Mouse (Mus musculus) hindbrain, embryonic 11.5 days (tissue): ENCODE measurements around the gene Fyco1. TPM values are rescaled to one million over a fixed set of nuclear protein-coding genes. Genes with fewer than 3 reads are reported as not detected.
A peak's percentile ranks its signal among the peaks of the same experiment; 100 is the strongest.

Experiments used
- ATAC-seq: fragments of 200-750 bp; cut with Nextera tagmentation; 2 replicates; pipeline ENCODE4 v1.8.0; 2017; ENCODE audit warnings: mild to moderate bottlenecking, moderate TSS enrichment, moderate library complexity; ENCODE audit not compliant: low FRiP score
- DNase-seq: peaks from one replicate; pipeline ENCODE4 v3.0.0-alpha.2; 2015; ENCODE audit warnings: low spot score
- H3K27ac ChIP-seq: fragments of 300-500 bp; sonication (generic); 2 replicates; pipeline ENCODE4 v1.5.1; 2014; ENCODE audit warnings: mild to moderate bottlenecking, low read depth, low read length
- H3K27me3 ChIP-seq: fragments of 300-500 bp; sonication (generic); 2 replicates; pipeline ENCODE4 v1.6.1; 2014; ENCODE audit warnings: mild to moderate bottlenecking, low read length, moderate library complexity, mixed read lengths; ENCODE audit not compliant: control insufficient read depth, insufficient read depth
- H3K36me3 ChIP-seq: fragments of 300-500 bp; sonication (generic); 2 replicates; pipeline ENCODE4 v1.6.1; 2014; ENCODE audit warnings: mild to moderate bottlenecking, low read length, moderate library complexity, mixed read lengths; ENCODE audit not compliant: control insufficient read depth, insufficient read depth
- H3K4me1 ChIP-seq: fragments of 300-500 bp; sonication (generic); replicated peaks from 2 replicates; pipeline ENCODE4 v1.6.1; 2014; ENCODE audit warnings: low read length, mixed read lengths; ENCODE audit not compliant: control insufficient read depth, insufficient read depth
- H3K4me2 ChIP-seq: fragments of 300-500 bp; sonication (generic); replicated peaks from 2 replicates; pipeline ENCODE4 v1.6.1; 2014; ENCODE audit warnings: mild to moderate bottlenecking, low read depth, low read length
- H3K4me3 ChIP-seq: fragments of 300-500 bp; sonication (generic); 2 replicates; pipeline ENCODE4 v1.5.1; 2014; ENCODE audit warnings: low read depth, low read length
- H3K9ac ChIP-seq: fragments of 300-500 bp; sonication (generic); 2 replicates; pipeline ENCODE4 v1.6.1; 2014; ENCODE audit warnings: low read depth, low read length
- H3K9me3 ChIP-seq: fragments of 300-500 bp; sonication (generic); 2 replicates; pipeline ENCODE4 v1.6.1; 2016; ENCODE audit warnings: low read length; ENCODE audit not compliant: control insufficient read depth
- WGBS: fragments of 180-500 bp; shearing (Covaris S2); extraction: QIAGEN DNeasy Blood & Tissue Kit; methylation state at CpG from one replicate; pipeline ENCODE4 v1.1.7; 2014; 5-methylcytosine and 5-hydroxymethylcytosine counted together
- polyA plus RNA-seq: library from polyadenylated mRNA; unstranded; fragments of >200 nt; fragmentation: Nextera tagmentation; extraction: Ambion mirVana; gene quantifications from 2 replicates; pipeline ENCODE4 v1.2.1, GENCODE M21; 2014

Fyco1 gene
- 6.8 and 9.5 TPM in 2 replicates for polyA plus RNA-seq

GRCm38 (mm10) chr9:123851713-123852448, at the start of gene Fyco1:
Gene Fyco1, minus strand, starts transcription at chr9:123851899.
- Histone ChIP-seq H3K27me3 (no peaks in the 10 kb centered on the region), H3K4me3 (peak within 1 kb of the TSS; percentile 58), H3K36me3 (no peaks in the 10 kb centered on the region), H3K4me2 (peak within 1 kb of the TSS; percentile 72), H3K4me1 (no peaks in the 10 kb centered on the region), H3K27ac (peak within 1 kb of the TSS; percentile 51), H3K9ac (peak within 1 kb of the TSS; percentile 67), H3K9me3 (no peaks in the 10 kb centered on the region)
- WGBS, result under 1% methylated on average over 45 of the region's 47 CpGs
- DNase-seq, result peak; percentile 92
- ATAC-seq, result peak; percentile 98

GRCm38 (mm10) chr9:123872049-123872448, 20.4 kb upstream of the Fyco1 start:
- Histone ChIP-seq H3K27ac (no peak overlapping the region), H3K4me2 (no peak overlapping the region), H3K9ac (no peak overlapping the region), H3K27me3 (no peaks in the 10 kb centered on the region), H3K4me3 (no peak overlapping the region), H3K36me3 (no peaks in the 10 kb centered on the region), H3K4me1 (no peaks in the 10 kb centered on the region), H3K9me3 (no peaks in the 10 kb centered on the region)
- DNase-seq (no peak), ATAC-seq (no peak)
- 76% methylated on average over 4 of the region's 4 CpGs for WGBS

- 90% methylated on average over 3 of the region's 6 CpGs for WGBS
- H3K9ac ChIP-seq, result no peak overlapping the region
- ATAC-seq, result no peak
Observed at GRCm38 (mm10) chr9:123869167-123869784, 17.6 kb upstream of the Fyco1 start.

GRCm38 (mm10) chr9:123863641-123864040, 11.9 kb upstream of the Fyco1 start:
- H3K36me3 ChIP-seq, result no peaks in the 10 kb centered on the region

More at GRCm38 (mm10) chr9:123869167-123869784, 17.6 kb upstream of the Fyco1 start:
- no peak overlapping the region for H3K4me2 ChIP-seq
- H3K4me3 ChIP-seq, result no peak overlapping the region
- H3K36me3 ChIP-seq, result no peaks in the 10 kb centered on the region
- no peaks in the 10 kb centered on the region for H3K27me3 ChIP-seq
- DNase-seq, result no peak
- no peaks in the 10 kb centered on the region for H3K9me3 ChIP-seq
- H3K27ac ChIP-seq, result no peak overlapping the region
- H3K4me1 ChIP-seq, result no peaks in the 10 kb centered on the region

GRCm38 (mm10) chr9:123862895-123863616, 11.4 kb upstream of the Fyco1 start:
- H3K27ac ChIP-seq, result no peak overlapping the region
- ATAC-seq (no peak), DNase-seq (no peak)
- 85% methylated on average over 1 of the region's 1 CpGs for WGBS
- no peaks in the 10 kb centered on the region for H3K36me3 ChIP-seq
- no peak overlapping the region for H3K4me3 ChIP-seq
- H3K4me2 ChIP-seq, result no peak overlapping the region
- no peaks in the 10 kb centered on the region for H3K27me3 ChIP-seq
- H3K9me3 ChIP-seq, result no peaks in the 10 kb centered on the region
- H3K4me1 ChIP-seq, result no peaks in the 10 kb centered on the region
- H3K9ac ChIP-seq, result no peak overlapping the region

More at GRCm38 (mm10) chr9:123863641-123864040, 11.9 kb upstream of the Fyco1 start:
- Histone ChIP-seq H3K4me2 (no peak overlapping the region), H3K9me3 (no peaks in the 10 kb centered on the region), H3K27ac (no peak overlapping the region), H3K4me3 (no peak overlapping the region), H3K4me1 (no peaks in the 10 kb centered on the region), H3K9ac (no peak overlapping the region), H3K27me3 (no peaks in the 10 kb centered on the region)
- WGBS, result 96% methylated on average over 1 of the region's 1 CpGs
- ATAC-seq, result no peak
- DNase-seq, result no peak

- Histone ChIP-seq H3K4me1 (no peaks in the 10 kb centered on the region), H3K36me3 (no peaks in the 10 kb centered on the region), H3K27me3 (no peaks in the 10 kb centered on the region), H3K27ac (no peak within 1 kb of the TSS), H3K4me2 (no peak within 1 kb of the TSS), H3K4me3 (no peak within 1 kb of the TSS), H3K9me3 (no peaks in the 10 kb centered on the region), H3K9ac (no peak within 1 kb of the TSS)
- ATAC-seq (no peak), DNase-seq (no peak)
- WGBS, result 90% methylated on average over 9 of the region's 9 CpGs
Observed at GRCm38 (mm10) chr9:123861929-123862328, 10.2 kb upstream of the Fyco1 start, which contains the start of gene Xcr1. Gene Xcr1, minus strand, starts transcription at chr9:123862029.

- WGBS, result 91% methylated on average over 2 of the region's 2 CpGs
- Histone ChIP-seq H3K4me1 (no peaks in the 10 kb centered on the region), H3K4me2 (no peak overlapping the region), H3K36me3 (no peaks in the 10 kb centered on the region), H3K27me3 (no peaks in the 10 kb centered on the region), H3K27ac (no peak overlapping the region), H3K4me3 (no peak overlapping the region), H3K9me3 (no peaks in the 10 kb centered on the region), H3K9ac (no peak overlapping the region)
- no peak for DNase-seq
- ATAC-seq, result no peak
Observed at GRCm38 (mm10) chr9:123856836-123857235, 5.1 kb upstream of the Fyco1 start.

- no peak overlapping the region for H3K27ac ChIP-seq
- H3K36me3 ChIP-seq, result no peaks in the 10 kb centered on the region
- peak overlapping the region; percentile 40 for H3K4me2 ChIP-seq
- no peaks in the 10 kb centered on the region for H3K4me1 ChIP-seq
- H3K27me3 ChIP-seq, result no peaks in the 10 kb centered on the region
- no peaks in the 10 kb centered on the region for H3K9me3 ChIP-seq
- peak overlapping the region; percentile 22; the same call in 1 of the 2 replicates for H3K4me3 ChIP-seq
- peak; percentile 25 for DNase-seq
- H3K9ac ChIP-seq, result peak overlapping the region; percentile 52; the same call in 1 of the 2 replicates
- WGBS, result 63% methylated on average over 5 of the region's 5 CpGs
- peak; percentile 21 for ATAC-seq
Observed at GRCm38 (mm10) chr9:123852449-123853390, 1.0 kb upstream of the Fyco1 start.
